Mouse (Mus musculus) liver, postnatal 0 days (tissue): Measurements from ENCODE around the gene Rab32.

Experiments
- CTCF ChIP-seq: sonication (generic); IDR thresholded peaks from 2 replicates; pipeline ENCODE4 v1.5.1; 2016; ENCODE audit warnings: antibody characterized with exemption, low read depth
- EP300 ChIP-seq: IDR thresholded peaks from 2 replicates; pipeline ENCODE4 v1.6.1; 2016; ENCODE audit warnings: antibody characterized with exemption, low read depth, mild to moderate bottlenecking

DNA sequence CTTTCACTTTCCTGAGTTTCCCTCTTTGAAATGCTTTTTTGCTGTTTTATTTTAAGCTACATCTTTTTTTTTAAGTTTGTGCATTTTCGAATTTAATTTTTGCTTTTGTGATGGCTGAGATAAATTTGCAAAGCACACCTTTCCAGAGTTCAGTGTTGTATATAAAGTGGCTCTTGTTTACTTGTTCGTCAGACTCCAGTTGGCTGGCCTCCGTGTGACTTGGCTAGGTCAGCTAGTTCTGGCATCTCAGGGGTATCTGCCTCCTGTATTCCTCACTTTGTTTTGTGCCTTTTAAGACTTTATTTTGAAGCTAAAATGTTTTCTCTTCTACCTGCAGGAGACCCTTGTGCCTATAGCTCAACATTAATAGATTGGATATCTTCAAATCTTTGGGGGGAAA, 22.7 kb upstream of the Rab32 start:
- TF ChIP-seq CTCF (no peak), EP300 (no peak)
